Mouse (Mus musculus) CH12.LX (cell line): ENCODE data around the gene Trio. TPM values are rescaled to one million over a fixed set of nuclear protein-coding genes. Genes with fewer than 3 reads are reported as not detected.
A peak's percentile ranks its signal among the peaks of the same experiment; 100 is the strongest.

Experiments used
- DNase-seq: peaks from one replicate; pipeline ENCODE4 v3.0.0-alpha.2; 2013; ENCODE audit errors: extremely low read depth
- H3K27ac ChIP-seq: 2 replicates; pipeline ENCODE4 v1.5.1; 2012; ENCODE audit warnings: low read depth, mild to moderate bottlenecking, control low read depth, moderate library complexity; ENCODE audit not compliant: insufficient read depth
- H3K27me3 ChIP-seq: replicated peaks from 2 replicates; pipeline ENCODE3; 2012; ENCODE audit warnings: inconsistent platforms
- H3K36me3 ChIP-seq, 2 experiments: replicated peaks in 1 of 2; 2 replicates each; pipeline versions ENCODE3 to v1.6.1; 2012; ENCODE audit warnings: inconsistent platforms in 1 of 2, low read length in 1 of 2, mild to moderate bottlenecking in 1 of 2, mixed read lengths in 1 of 2, moderate library complexity in 1 of 2; ENCODE audit not compliant: control insufficient read depth in 1 of 2, insufficient read depth in 1 of 2
- H3K4me1 ChIP-seq, 2 experiments: 2 replicates each; pipeline ENCODE4 v1.6.1; 2012; ENCODE audit warnings: inconsistent platforms in 1 of 2, moderate library complexity in 1 of 2; ENCODE audit not compliant: insufficient read depth in 2 of 2, control insufficient read depth in 1 of 2
- H3K4me2 ChIP-seq: 2 replicates; pipeline ENCODE4 v1.6.1; 2012; ENCODE audit warnings: low read depth, mild to moderate bottlenecking, control low read depth; ENCODE audit not compliant: poor library complexity, insufficient read depth, severe bottlenecking
- H3K4me3 ChIP-seq, 3 experiments: fragments of 150-350 bp in 1 of 3; sonication (generic) in 1 of 3; replicated peaks in 1 of 3; 2 replicates each; pipeline versions ENCODE3 to v1.5.1; 2011 to 2012; ENCODE audit warnings: low read depth in 2 of 3, low read length in 2 of 3, mild to moderate bottlenecking in 2 of 3, moderate library complexity in 2 of 3, control low read depth in 1 of 3, improper control_type of control experiment in 1 of 3, inconsistent platforms in 1 of 3, mixed read lengths in 1 of 3; ENCODE audit not compliant: poor library complexity in 1 of 3
- H3K79me2 ChIP-seq: replicated peaks from 2 replicates; pipeline ENCODE4 v1.6.1; 2012; ENCODE audit warnings: mild to moderate bottlenecking, moderate library complexity; ENCODE audit not compliant: control insufficient read depth, poor library complexity, insufficient read depth, severe bottlenecking; ENCODE audit errors: extremely low read depth
- H3K9ac ChIP-seq: 2 replicates; pipeline ENCODE4 v1.6.1; 2012; ENCODE audit warnings: low read depth, mild to moderate bottlenecking, control low read depth, moderate library complexity; ENCODE audit not compliant: insufficient read depth
- H3K9me3 ChIP-seq: replicated peaks from 2 replicates; pipeline ENCODE3; 2012; ENCODE audit warnings: low read length, inconsistent platforms, mixed read lengths
- BHLHE40 ChIP-seq: IDR thresholded peaks from 2 replicates; pipeline ENCODE4 v1.6.1; 2011; ENCODE audit warnings: mild to moderate bottlenecking, low read depth, low read length, improper control_type of control experiment
- CTCF ChIP-seq, 2 experiments: IDR thresholded peaks in 1 of 2; conservative IDR thresholded peaks in 1 of 2; 2 replicates each; pipeline ENCODE4 v1.5.1; 2011 to 2012; ENCODE audit warnings: low read depth in 2 of 2, low read length in 2 of 2, improper control_type of control experiment in 1 of 2, inconsistent platforms in 1 of 2, mild to moderate bottlenecking in 1 of 2, moderate library complexity in 1 of 2
- E2F4 ChIP-seq: IDR thresholded peaks from 2 replicates; pipeline ENCODE4 v1.6.1; 2011; ENCODE audit warnings: low read depth, low read length, improper control_type of control experiment; ENCODE audit not compliant: insufficient replicate concordance
- ETS1 ChIP-seq: conservative IDR thresholded peaks from 2 replicates; pipeline ENCODE4 v1.6.1; 2012; ENCODE audit warnings: low read depth, mild to moderate bottlenecking, inconsistent platforms, low read length, improper control_type of control experiment, moderate library complexity
- GABPA ChIP-seq: IDR thresholded peaks from 2 replicates; pipeline ENCODE4 v1.6.1; 2012; ENCODE audit warnings: low read depth, low read length, improper control_type of control experiment, inconsistent platforms; ENCODE audit not compliant: insufficient replicate concordance
- HCFC1 ChIP-seq: IDR thresholded peaks from 2 replicates; pipeline ENCODE4 v1.6.1; 2012; ENCODE audit warnings: low read depth, mild to moderate bottlenecking, inconsistent platforms, low read length, improper control_type of control experiment
- IRF4 ChIP-seq: IDR thresholded peaks from 2 replicates; pipeline ENCODE4 v1.6.1; 2014; ENCODE audit warnings: low read depth, mild to moderate bottlenecking, inconsistent platforms, low read length, improper control_type of control experiment
- JUN ChIP-seq: IDR thresholded peaks from 2 replicates; pipeline ENCODE4 v1.6.1; 2011; ENCODE audit warnings: low read depth, mild to moderate bottlenecking, low read length, improper control_type of control experiment, moderate library complexity; ENCODE audit not compliant: insufficient read depth
- JUND ChIP-seq: conservative IDR thresholded peaks from 2 replicates; pipeline ENCODE4 v1.6.1; 2011; ENCODE audit warnings: low read depth, low read length, improper control_type of control experiment
- MAFK ChIP-seq: IDR thresholded peaks from 2 replicates; pipeline ENCODE4 v1.6.1; 2011; ENCODE audit warnings: low read length, improper control_type of control experiment; ENCODE audit not compliant: insufficient replicate concordance
- MAX ChIP-seq: IDR thresholded peaks from 2 replicates; pipeline ENCODE4 v1.6.1; 2011; ENCODE audit warnings: low read length, improper control_type of control experiment
- MXI1 ChIP-seq: IDR thresholded peaks from 2 replicates; pipeline ENCODE4 v1.6.1; 2011; ENCODE audit warnings: mild to moderate bottlenecking, low read depth, low read length, improper control_type of control experiment
- MYC ChIP-seq: IDR thresholded peaks from 2 replicates; pipeline ENCODE4 v1.6.1; 2011; ENCODE audit warnings: low read depth, mild to moderate bottlenecking, improper control_type of control experiment, low read length
- NRF1 ChIP-seq: IDR thresholded peaks from 2 replicates; pipeline ENCODE4 v1.6.1; 2014; ENCODE audit warnings: low read depth, mild to moderate bottlenecking, inconsistent platforms, low read length, improper control_type of control experiment, moderate library complexity
- PAX5 ChIP-seq: IDR thresholded peaks from 2 replicates; pipeline ENCODE4 v1.6.1; 2012; ENCODE audit warnings: low read length, inconsistent platforms, mixed read lengths
- POLR2A ChIP-seq: IDR thresholded peaks from 2 replicates; pipeline ENCODE4 v1.6.1; 2011; ENCODE audit warnings: low read depth, mild to moderate bottlenecking, improper control_type of control experiment, low read length
- RAD21 ChIP-seq: IDR thresholded peaks from 2 replicates; pipeline ENCODE4 v1.6.1; 2011; ENCODE audit warnings: low read depth, mild to moderate bottlenecking, low read length, improper control_type of control experiment, moderate library complexity
- RCOR1 ChIP-seq: conservative IDR thresholded peaks from 2 replicates; pipeline ENCODE4 v1.6.1; 2012; ENCODE audit warnings: low read depth, mild to moderate bottlenecking, inconsistent platforms, low read length, improper control_type of control experiment
- TBP ChIP-seq: conservative IDR thresholded peaks from 2 replicates; pipeline ENCODE4 v1.6.1; 2011; ENCODE audit warnings: low read depth, low read length, improper control_type of control experiment
- TCF12 ChIP-seq: IDR thresholded peaks from 2 replicates; pipeline ENCODE4 v1.6.1; 2014; ENCODE audit warnings: low read depth, mild to moderate bottlenecking, inconsistent platforms, low read length, improper control_type of control experiment
- UBTF ChIP-seq: IDR thresholded peaks from 2 replicates; pipeline ENCODE4 v1.6.1; 2012; ENCODE audit warnings: low read depth, mild to moderate bottlenecking, inconsistent platforms, low read length, improper control_type of control experiment, moderate library complexity
- USF1 ChIP-seq: IDR thresholded peaks from 2 replicates; pipeline ENCODE4 v1.6.1; 2014; ENCODE audit warnings: low read depth, mild to moderate bottlenecking, inconsistent platforms, low read length, improper control_type of control experiment
- ZMIZ1 ChIP-seq: IDR thresholded peaks from 2 replicates; pipeline ENCODE4 v1.6.1; 2012; ENCODE audit warnings: low read depth, mild to moderate bottlenecking, inconsistent platforms, low read length, improper control_type of control experiment
- ZNF384 ChIP-seq: IDR thresholded peaks from 2 replicates; pipeline ENCODE4 v1.6.1; 2012; ENCODE audit warnings: low read depth, low read length, improper control_type of control experiment, inconsistent platforms
- dilution Hi-C: fragments of 300-500 bp; cut with MboI; formaldehyde crosslinking; loops from 2 replicates; pipeline ENCODE4 v1.14.3; 2020; ENCODE audit warnings: low sequenced_read_pairs; ENCODE audit not compliant: extremely low pct_unique_long_range_greater_than_20kb, extremely low pct_ligation_motif_present
- in situ Hi-C: fragments of 300-500 bp; cut with MboI; formaldehyde crosslinking; loops from 3 replicates; pipeline ENCODE4 v1.14.3; 2019; ENCODE audit warnings: low sequenced_read_pairs, low pct_ligation_motif_present, low pct_unique_long_range_greater_than_20kb, mixed read lengths
- polyA plus RNA-seq: library from polyadenylated mRNA; unstranded; fragments of >175 nt; gene quantifications from 2 replicates; pipeline ENCODE4 v1.2.1, GENCODE M21; 2012; ENCODE audit warnings: low read depth; ENCODE audit not compliant: insufficient read length
- total RNA-seq, 2 experiments: library from RNA; depleted of rRNA; stranded (reverse); fragments of 300-350 nt in 1 of 2; fragments of >200 nt in 1 of 2; gene quantifications; 2 replicates each; pipeline ENCODE4 v1.2.3; 2012 to 2014

The Trio gene
- total and polyA plus RNA-seq, 3 experiments, result 3.9 to 17.5 (median 4.3) TPM

DNA sequence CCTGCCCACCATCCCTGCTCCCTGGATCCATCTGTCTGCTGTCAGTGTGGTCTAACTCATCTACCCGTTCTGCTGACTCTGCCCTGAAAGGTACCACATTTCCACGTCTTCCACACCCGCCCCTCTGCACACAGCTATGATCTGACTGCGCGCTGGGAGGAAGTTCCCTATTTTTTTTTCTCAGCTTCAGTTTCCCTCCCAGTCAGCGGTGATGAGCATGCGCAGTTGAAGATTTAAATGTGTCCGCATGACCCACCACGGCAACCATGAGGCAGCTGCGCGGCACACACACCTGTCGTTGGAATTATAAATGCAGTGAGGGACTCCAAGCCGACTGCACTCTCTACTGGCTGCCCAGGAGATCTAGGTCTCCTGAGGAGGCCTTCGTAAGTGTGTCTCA, 142.8 kb downstream of the Trio start:
- Histone ChIP-seq H3K27me3 (no peaks in the 10 kb centered on the region), H3K4me1 (peaks cover 8 to 21% of the 10 kb centered on the region in 2 experiments), H3K79me2 (no peaks in the 10 kb centered on the region), H3K9me3 (no peaks in the 10 kb centered on the region), H3K4me3 (no peak overlapping the region), H3K36me3 (no peaks in the 10 kb centered on the region), H3K9ac (no peak overlapping the region), H3K27ac (no peak overlapping the region), H3K4me2 (peak overlapping the region; percentile 14; the same call in 1 of the 2 replicates)
- dilution Hi-C loops, result no loop called here
- in situ Hi-C loops, result no loop called here
- DNase-seq, result peak; percentile 43
- TF ChIP-seq TCF12, result no peak
- no peak for TF ChIP-seq JUND
- TF ChIP-seq ZNF384, result peak; percentile 86
- TF ChIP-seq PAX5, result no peak
- no peak for TF ChIP-seq IRF4
- no peak for TF ChIP-seq ETS1
- TF ChIP-seq HCFC1, result no peak
- no peak for TF ChIP-seq BHLHE40
- TF ChIP-seq ZMIZ1, result no peak
- TF ChIP-seq MAX, result peak; percentile 61
- TF ChIP-seq NRF1, result peak; percentile 83
- 0 out of 2 replicates have a peak, but pooled peaks have one; percentile 13 for TF ChIP-seq MYC

- H3K9me3 ChIP-seq, result no peaks in the 10 kb centered on the region
- in situ Hi-C loops (no loop called here), dilution Hi-C loops (no loop called here)
- DNase-seq, result no peak
- no peak overlapping the region for H3K9ac ChIP-seq
- no peak overlapping the region for H3K27ac ChIP-seq
- H3K36me3 ChIP-seq, result no peaks in the 10 kb centered on the region
- no peaks in the 10 kb centered on the region for H3K79me2 ChIP-seq
- no peak for TF ChIP-seq TBP
- TF ChIP-seq ZNF384, result no peak
- TF ChIP-seq IRF4, result no peak
- no peak for TF ChIP-seq UBTF
- TF ChIP-seq JUND, result no peak
- TF ChIP-seq CTCF (conservative IDR thresholded peaks at IDR 0.05 in 1 of 2, IDR thresholded peaks at IDR 0.05 in 1 of 2; ENCODE audit: low read depth in 2 of 2, low read length in 2 of 2), result no peak
- no peak for TF ChIP-seq NRF1
- no peak for TF ChIP-seq MYC
- TF ChIP-seq ETS1, result no peak
- TF ChIP-seq MAFK, result no peak
- no peak for TF ChIP-seq E2F4
- no peak for TF ChIP-seq RAD21
- TF ChIP-seq JUN, result no peak
- TF ChIP-seq RCOR1, result no peak
- TF ChIP-seq GABPA, result no peak
- TF ChIP-seq USF1, result no peak
- TF ChIP-seq MAX, result no peak
- TF ChIP-seq POLR2A, result no peak
- TF ChIP-seq MXI1, result no peak
- H3K27me3 ChIP-seq, result no peaks in the 10 kb centered on the region
- H3K4me2 ChIP-seq, result no peak overlapping the region
- peaks cover 3 to 11% of the 10 kb centered on the region in 2 experiments for H3K4me1 ChIP-seq
- H3K4me3 ChIP-seq, result no peak overlapping the region
These were observed 147.8 kb downstream of the Trio start for GRCm38 (mm10) chr15:27877831-27878230.
